Mouse (Mus musculus) heart, postnatal 0 days (tissue): ENCODE results near the gene Mrps6. TPM values are rescaled to one million over a fixed set of nuclear protein-coding genes. Genes with fewer than 3 reads are reported as not detected.

ENCODE experiments used
- ATAC-seq: fragments of 200-750 bp; cut with Nextera tagmentation; 2 replicates; pipeline ENCODE4 v1.8.0; 2017; ENCODE audit warnings: low read depth, moderate number of reproducible peaks, moderate library complexity; ENCODE audit not compliant: insufficient read depth
- DNase-seq: peaks from one replicate; pipeline ENCODE4 v3.0.0-alpha.2; 2016; ENCODE audit warnings: low spot score
- H3K27ac ChIP-seq: fragments of 300-500 bp; sonication (generic); 2 replicates; pipeline ENCODE4 v1.5.1; 2014; ENCODE audit warnings: low read depth, mild to moderate bottlenecking
- H3K27me3 ChIP-seq: fragments of 300-500 bp; sonication (generic); 2 replicates; pipeline ENCODE4 v1.6.1; 2014; ENCODE audit warnings: low read length, mixed read lengths; ENCODE audit not compliant: control insufficient read depth, insufficient read depth
- H3K36me3 ChIP-seq: fragments of 300-500 bp; sonication (generic); replicated peaks from 2 replicates; pipeline ENCODE4 v1.6.1; 2014; ENCODE audit warnings: low read length, mixed read lengths; ENCODE audit not compliant: control insufficient read depth, insufficient read depth
- H3K4me1 ChIP-seq: fragments of 300-500 bp; sonication (generic); 2 replicates; pipeline ENCODE4 v1.6.1; 2014; ENCODE audit warnings: antibody characterized with exemption; ENCODE audit not compliant: control insufficient read depth, insufficient read depth
- H3K4me2 ChIP-seq: fragments of 300-500 bp; sonication (generic); 2 replicates; pipeline ENCODE4 v1.6.1; 2014; ENCODE audit warnings: low read depth, mild to moderate bottlenecking, low read length, moderate library complexity
- H3K4me3 ChIP-seq: fragments of 300-500 bp; sonication (generic); 2 replicates; pipeline ENCODE4 v1.5.1; 2014; ENCODE audit warnings: low read depth, low read length
- H3K9ac ChIP-seq: fragments of 300-500 bp; sonication (generic); replicated peaks from 2 replicates; pipeline ENCODE4 v1.6.1; 2014; ENCODE audit warnings: low read depth, low read length, mixed read lengths
- H3K9me3 ChIP-seq: fragments of 300-500 bp; sonication (generic); replicated peaks from 2 replicates; pipeline ENCODE4 v1.6.1; 2016; ENCODE audit warnings: low read length; ENCODE audit not compliant: control insufficient read depth
- CTCF ChIP-seq: IDR thresholded peaks from 2 replicates; pipeline ENCODE4 v1.5.1; 2016; ENCODE audit warnings: antibody characterized with exemption, control low read depth, low read depth
- EP300 ChIP-seq: IDR thresholded peaks from 2 replicates; pipeline ENCODE4 v1.6.1; 2016; ENCODE audit warnings: antibody characterized with exemption, low read depth
- WGBS: fragments of 180-500 bp; shearing (Covaris S2); extraction: QIAGEN DNeasy Blood & Tissue Kit; methylation state at CpG from one replicate; pipeline ENCODE4 v1.1.7; 2014; 5-methylcytosine and 5-hydroxymethylcytosine counted together
- polyA plus RNA-seq: library from polyadenylated mRNA; unstranded; fragments of >200 nt; fragmentation: Nextera tagmentation; extraction: Ambion mirVana; gene quantifications from 2 replicates; pipeline ENCODE4 v1.2.1, GENCODE M21; 2015
- total RNA-seq: library from RNA; depleted of rRNA; stranded (reverse); fragments of >200 nt; gene quantifications from 2 replicates; pipeline ENCODE4 v1.2.3, GENCODE M21; 2014; ENCODE audit warnings: low replicate concordance; rRNA removed

The Mrps6 gene
- total RNA-seq (17.7 and 43.7 TPM in 2 replicates), polyA plus RNA-seq (115 and 121 TPM in 2 replicates)

DNA sequence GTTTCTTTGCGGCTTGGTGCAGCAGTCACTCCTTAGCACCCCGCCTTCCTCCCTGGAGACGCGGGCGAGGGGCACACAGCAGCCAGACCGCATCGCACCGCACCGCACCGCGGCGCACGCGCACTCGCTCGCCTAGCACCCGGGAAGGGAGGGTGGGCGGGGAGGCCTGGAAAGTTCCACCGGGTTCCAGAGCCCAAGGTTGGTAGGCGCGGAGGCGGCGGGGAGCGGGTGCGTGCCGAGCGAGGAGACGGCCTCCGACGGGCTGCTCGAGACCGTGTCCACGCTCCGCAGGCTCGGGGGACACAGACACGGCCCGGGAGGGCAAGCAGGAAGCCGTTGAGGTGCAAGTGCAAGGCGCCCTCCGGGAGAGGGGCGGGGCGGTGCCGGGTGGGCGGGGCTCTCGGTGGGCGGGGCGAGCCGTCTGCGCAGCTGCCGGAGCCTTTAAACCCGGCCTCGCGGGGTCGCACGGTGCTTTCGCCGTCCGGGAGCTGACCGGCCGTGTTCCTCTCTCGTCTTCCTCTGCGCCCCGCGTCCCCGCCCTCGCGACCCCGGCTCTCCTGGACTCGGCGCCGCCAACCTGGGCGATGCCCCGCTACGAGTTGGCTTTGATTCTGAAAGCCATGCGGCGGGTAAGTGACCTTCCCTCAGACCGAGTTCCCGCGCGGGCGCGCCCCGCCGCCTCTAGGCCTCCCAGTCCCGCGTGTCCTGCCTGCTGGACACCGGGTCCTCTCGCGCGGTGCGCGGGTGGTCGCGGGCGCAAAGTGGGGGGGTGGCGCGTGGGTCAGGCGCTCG, at the start of gene Mrps6, which contains the start of the genes Gm49711 and Slc5a3:
Mrps6 (plus strand) TSS at position 419 of the 792 bp plus-strand sequence.
Gm49711 (plus strand) TSS at position 465 of the 792 bp plus-strand sequence.
Slc5a3 (plus strand) TSS at position 471 of the 792 bp plus-strand sequence.
- peak within 1 kb of the TSS; percentile 96 for H3K4me3 ChIP-seq
- H3K27ac ChIP-seq: peak within 1 kb of the TSS; percentile 80
- peak within 1 kb of the TSS; percentile 99 for H3K4me2 ChIP-seq
- H3K9me3 ChIP-seq: peaks cover 9% of the 10 kb centered on the region
- DNase-seq (peak; percentile 72), ATAC-seq (peak; percentile 93)
- WGBS: under 1% methylated on average over 77 of the region's 99 CpGs
- H3K9ac ChIP-seq: peak within 1 kb of the TSS; percentile 84
- peaks cover 6% of the 10 kb centered on the region; the same call in 1 of the 2 replicates for H3K36me3 ChIP-seq
- peaks cover 12% of the 10 kb centered on the region; the same call in 1 of the 2 replicates for H3K4me1 ChIP-seq
- no peaks in the 10 kb centered on the region for H3K27me3 ChIP-seq
- TF ChIP-seq CTCF (peak; percentile 1; the same call in 1 of the 2 replicates), EP300 (no peak)

- WGBS: 81% methylated on average over 2 of the region's 2 CpGs
- ATAC-seq: no peak
These were observed 48.5 kb upstream of the Mrps6 start for GRCm38 (mm10) chr16:92009586-92009985.

DNA sequence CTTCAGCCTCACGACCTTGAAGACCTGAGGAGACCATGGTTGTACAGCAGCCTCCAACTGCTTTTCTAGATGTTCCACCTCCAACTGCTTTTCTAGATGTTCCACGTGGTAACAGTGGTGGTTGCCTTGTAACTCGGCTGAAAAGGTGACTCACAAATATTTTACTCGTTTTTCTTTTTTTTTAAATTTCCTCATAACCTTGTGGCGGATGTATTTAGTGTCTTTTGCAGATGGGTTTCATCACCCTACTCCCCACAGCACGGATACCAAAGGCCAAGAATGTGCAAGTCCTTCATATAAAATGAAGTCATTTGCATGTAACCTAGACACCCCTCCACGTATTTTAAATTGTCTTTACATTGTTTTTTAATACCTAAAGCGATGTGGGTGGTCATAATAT, 41.3 kb upstream of the Mrps6 start:
- TF ChIP-seq CTCF (no peak), EP300 (no peak)
- Histone ChIP-seq H3K4me1 (peaks cover 11% of the 10 kb centered on the region; the same call in 1 of the 2 replicates), H3K36me3 (no peaks in the 10 kb centered on the region), H3K9me3 (no peaks in the 10 kb centered on the region), H3K27me3 (no peaks in the 10 kb centered on the region), H3K4me2 (no peak overlapping the region), H3K9ac (no peak overlapping the region), H3K4me3 (no peak overlapping the region), H3K27ac (no peak overlapping the region)
- no peak for DNase-seq
- no peak for ATAC-seq
- WGBS: 78% methylated on average over 8 of the region's 8 CpGs

More at GRCm38 (mm10) chr16:92009586-92009985, 48.5 kb upstream of the Mrps6 start:
- Histone ChIP-seq H3K27me3 (no peaks in the 10 kb centered on the region), H3K4me3 (no peak overlapping the region), H3K36me3 (no peaks in the 10 kb centered on the region), H3K9me3 (no peaks in the 10 kb centered on the region), H3K27ac (no peak overlapping the region), H3K4me1 (no peaks in the 10 kb centered on the region), H3K9ac (no peak overlapping the region), H3K4me2 (no peak overlapping the region)
- DNase-seq: no peak
- no peak for TF ChIP-seq EP300
- no peak for TF ChIP-seq CTCF

DNA sequence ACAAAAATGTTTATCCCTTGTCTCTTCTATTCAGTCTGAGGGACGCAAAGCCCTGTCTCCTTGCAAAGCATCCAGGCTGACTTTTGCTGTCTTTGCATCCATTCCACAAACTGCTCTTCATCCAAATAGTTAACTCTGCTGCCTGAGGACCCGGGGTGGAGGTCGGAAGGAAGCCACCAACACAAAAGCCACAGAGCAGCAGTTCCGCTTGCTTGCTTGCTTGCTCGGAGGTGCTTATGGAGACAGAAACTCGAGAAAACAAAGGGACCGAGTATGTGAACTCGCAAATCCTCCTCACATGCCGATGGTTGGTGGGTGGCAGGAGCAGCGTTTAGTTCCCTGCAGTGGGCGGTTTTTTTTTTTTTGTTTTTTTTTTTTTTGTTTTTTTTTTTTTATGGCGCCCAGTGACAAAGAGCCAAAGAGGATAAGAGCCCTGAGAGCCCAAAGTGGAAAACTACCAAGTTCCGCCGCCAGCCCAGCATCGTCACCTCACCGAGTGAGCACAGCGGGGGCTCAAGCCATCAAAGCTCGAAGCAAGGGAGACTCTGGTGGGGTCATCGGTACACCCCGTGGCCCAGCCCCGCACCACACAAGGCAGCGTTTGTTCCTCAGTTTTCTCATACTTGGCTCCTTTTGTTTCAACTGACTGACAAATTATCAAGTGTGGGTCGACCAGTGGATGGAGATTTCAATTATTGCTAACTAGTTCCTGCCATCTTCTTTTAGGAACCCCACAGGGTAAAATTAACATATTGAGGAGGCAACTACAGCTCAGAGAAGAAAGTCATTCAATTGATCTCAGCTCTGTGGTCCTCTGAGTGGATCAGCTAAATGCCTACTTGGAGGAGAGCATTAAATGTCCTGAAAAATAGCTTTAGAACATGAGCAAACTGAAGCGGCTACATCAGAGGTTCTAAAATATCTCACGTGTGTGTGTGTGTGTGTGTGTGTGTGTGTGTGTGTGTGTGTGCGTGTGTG, 38.6 kb upstream of the Mrps6 start:
- Histone ChIP-seq H3K27ac (peak overlapping the region; percentile 73), H3K4me3 (peak overlapping the region; percentile 49), H3K36me3 (no peaks in the 10 kb centered on the region), H3K9ac (peak overlapping the region; percentile 61), H3K27me3 (no peaks in the 10 kb centered on the region), H3K9me3 (no peaks in the 10 kb centered on the region), H3K4me1 (peaks cover 23% of the 10 kb centered on the region), H3K4me2 (peak overlapping the region; percentile 74)
- DNase-seq: peak; percentile 57
- ATAC-seq: peak; percentile 27; the same call in 1 of the 2 replicates
- TF ChIP-seq EP300 (no peak), CTCF (no peak)
- 8% methylated on average over 26 of the region's 26 CpGs for WGBS
